Mouse (Mus musculus): Measurements from ENCODE around the gene Scamp3. TPM values are rescaled to one million over a fixed set of nuclear protein-coding genes. Genes with fewer than 3 reads are reported as not detected.
A peak's percentile ranks its signal among the peaks of the same experiment; 100 is the strongest.

Gene Scamp3
- polyA plus RNA-seq, 1 experiment from 2014 or later: 172 TPM

DNA sequence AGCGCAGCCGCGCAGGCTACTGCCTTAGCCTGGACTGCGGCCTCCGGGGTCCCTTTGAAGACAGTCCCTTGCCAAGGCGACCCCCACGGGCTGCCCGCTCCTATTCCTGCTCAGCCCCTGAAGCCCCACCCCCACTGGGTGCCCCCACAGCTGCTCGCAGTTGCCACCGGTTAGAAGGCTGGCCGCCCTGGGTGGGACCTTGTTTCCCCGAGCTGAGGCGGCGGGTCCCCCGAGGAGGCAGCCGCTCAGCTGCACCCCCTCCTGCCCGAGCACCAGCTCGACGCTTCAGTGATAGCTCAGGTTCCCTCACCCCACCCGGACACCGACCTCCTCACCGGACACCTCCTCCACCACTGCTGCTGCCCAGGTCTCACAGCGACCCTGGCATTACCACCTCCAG is 9.9 kb downstream of the Scamp3 start:
- H3K4me2 ChIP-seq (ENCODE audit: low read length): no peak overlapping the region
- no peak for ATAC-seq
- 37% methylated on average over 22 of the region's 23 CpGs for WGBS
- H3K36me3 ChIP-seq (ENCODE audit: control insufficient read depth, insufficient read depth, low read length): 0 out of 2 replicates have a peak, but pooled peaks cover 2% of the 10 kb centered on the region
- no peak overlapping the region for H3K27ac ChIP-seq (ENCODE audit: low read depth, low read length)
- H3K9ac ChIP-seq (ENCODE audit: low read depth, low read length): no peak overlapping the region; the same call in 1 of the 2 replicates
- no peaks in the 10 kb centered on the region for H3K9me3 ChIP-seq (ENCODE audit: control insufficient read depth, low read length)
- H3K4me1 ChIP-seq (ENCODE audit: control insufficient read depth, insufficient read depth, low read depth, low read length): peaks cover 15% of the 10 kb centered on the region
- H3K27me3 ChIP-seq (replicated peaks; ENCODE audit: control insufficient read depth, insufficient read depth, low read length): no peaks in the 10 kb centered on the region
- H3K4me3 ChIP-seq (ENCODE audit: low read length): no peak overlapping the region

DNA sequence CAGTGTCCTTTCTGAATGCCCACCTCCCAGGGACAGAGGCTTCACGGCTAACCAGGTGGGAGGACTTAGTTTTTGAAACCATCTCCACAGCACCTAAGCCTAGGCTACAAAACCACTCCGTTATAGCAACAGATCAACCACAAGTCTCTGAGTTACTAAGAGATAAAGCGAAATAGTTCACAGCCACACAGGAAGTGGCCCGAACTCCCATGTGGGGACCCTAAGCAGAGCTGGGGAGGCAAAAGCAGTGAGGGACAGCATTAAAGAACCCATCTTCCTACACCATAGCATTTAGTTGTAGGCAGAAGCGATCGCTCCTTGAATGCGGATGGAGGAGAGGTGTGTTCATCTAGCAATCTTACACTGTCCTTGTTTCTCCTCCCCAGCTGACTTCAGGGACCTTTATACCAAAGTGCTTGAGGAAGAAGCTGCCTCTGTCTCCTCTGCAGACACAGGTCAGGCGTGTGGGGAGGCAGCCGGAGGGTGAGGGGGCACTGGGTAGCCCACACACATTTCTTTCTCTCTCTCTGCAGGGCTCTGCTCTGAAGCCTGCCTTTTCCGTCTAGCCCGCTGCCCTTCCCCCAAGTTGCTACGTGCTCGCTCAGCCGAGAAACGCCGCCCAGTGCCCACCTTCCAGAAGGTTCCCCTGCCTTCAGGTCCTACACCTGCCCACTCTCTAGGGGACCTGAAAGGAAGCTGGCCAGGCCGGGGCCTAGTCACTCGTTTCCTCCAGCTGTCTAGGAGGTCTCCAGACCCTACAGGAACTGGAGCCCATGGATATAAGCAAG is 10.6 kb downstream of the Scamp3 start:
- WGBS: 62% methylated on average over 18 of the region's 18 CpGs
- H3K27ac ChIP-seq (ENCODE audit: low read depth, low read length): no peak overlapping the region
- H3K4me2 ChIP-seq (ENCODE audit: low read length): no peak overlapping the region
- H3K36me3 ChIP-seq (ENCODE audit: control insufficient read depth, insufficient read depth, low read length): 0 out of 2 replicates have a peak, but pooled peaks cover 2% of the 10 kb centered on the region
- H3K27me3 ChIP-seq (replicated peaks; ENCODE audit: control insufficient read depth, insufficient read depth, low read length): no peaks in the 10 kb centered on the region
- H3K4me1 ChIP-seq (ENCODE audit: control insufficient read depth, insufficient read depth, low read depth, low read length): peaks cover 15% of the 10 kb centered on the region
- ATAC-seq: no peak
- no peak overlapping the region for H3K9ac ChIP-seq (ENCODE audit: low read depth, low read length)
- H3K4me3 ChIP-seq (ENCODE audit: low read length): no peak overlapping the region
- H3K9me3 ChIP-seq (ENCODE audit: control insufficient read depth, low read length): no peaks in the 10 kb centered on the region

DNA sequence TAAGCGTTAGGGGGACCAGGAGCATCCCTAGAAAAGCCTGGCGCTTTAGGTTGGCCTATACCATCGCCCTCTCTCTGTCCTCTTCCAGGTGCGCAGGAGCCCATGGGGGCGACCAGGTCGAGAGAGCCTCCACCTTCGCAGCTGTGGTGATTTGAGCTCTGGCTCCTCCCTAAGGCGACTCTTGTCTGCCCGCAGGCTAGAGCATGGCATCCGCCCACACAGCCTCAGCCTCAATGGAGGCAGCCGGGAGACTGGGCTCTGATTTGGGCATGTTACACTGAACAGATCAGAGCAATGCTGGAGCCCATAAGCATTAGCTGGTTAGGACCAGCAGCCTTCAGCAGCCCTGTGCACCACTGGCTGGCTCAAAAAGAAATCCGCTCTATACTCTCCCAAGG is 11.2 kb downstream of the Scamp3 start:
- H3K4me3 ChIP-seq (ENCODE audit: low read length): no peak overlapping the region
- no peak overlapping the region for H3K4me2 ChIP-seq (ENCODE audit: low read length)
- no peak for ATAC-seq
- no peak overlapping the region for H3K9ac ChIP-seq (ENCODE audit: low read depth, low read length)
- peaks cover 14% of the 10 kb centered on the region for H3K4me1 ChIP-seq (ENCODE audit: control insufficient read depth, insufficient read depth, low read depth, low read length)
- H3K27ac ChIP-seq (ENCODE audit: low read depth, low read length): no peak overlapping the region
- no peaks in the 10 kb centered on the region for H3K9me3 ChIP-seq (ENCODE audit: control insufficient read depth, low read length)
- 0 out of 2 replicates have a peak, but pooled peaks cover 2% of the 10 kb centered on the region for H3K36me3 ChIP-seq (ENCODE audit: control insufficient read depth, insufficient read depth, low read length)
- 66% methylated on average over 12 of the region's 12 CpGs for WGBS
- H3K27me3 ChIP-seq (replicated peaks; ENCODE audit: control insufficient read depth, insufficient read depth, low read length): no peaks in the 10 kb centered on the region

DNA sequence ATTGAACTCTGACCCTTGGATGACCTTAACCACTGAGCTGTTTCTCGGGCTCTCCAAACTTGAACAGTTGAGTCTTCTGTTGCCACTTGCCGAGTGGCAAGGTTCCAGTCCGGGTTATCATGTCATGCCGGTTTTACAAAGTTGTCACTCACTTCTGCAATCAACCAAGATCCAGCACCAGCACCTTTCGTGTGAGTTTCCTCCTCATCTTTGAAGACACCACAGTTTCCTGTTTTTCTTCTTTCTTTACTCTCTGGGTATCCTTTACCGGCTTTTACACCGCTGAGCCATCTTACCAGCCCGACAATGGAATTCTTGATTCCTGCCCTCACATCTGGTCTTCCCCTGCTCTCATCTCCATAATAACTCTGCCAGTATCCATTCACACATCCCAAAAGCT is 13.2 kb downstream of the Scamp3 start:
- Histone ChIP-seq H3K36me3 (ENCODE audit: control insufficient read depth, insufficient read depth, low read length) (0 out of 2 replicates have a peak, but pooled peaks cover 2% of the 10 kb centered on the region), H3K9me3 (ENCODE audit: control insufficient read depth, low read length) (no peaks in the 10 kb centered on the region), H3K27me3 (replicated peaks; ENCODE audit: control insufficient read depth, insufficient read depth, low read length) (no peaks in the 10 kb centered on the region), H3K4me1 (ENCODE audit: control insufficient read depth, insufficient read depth, low read depth, low read length) (no peaks in the 10 kb centered on the region; the same call in 1 of the 2 replicates), H3K9ac (ENCODE audit: low read depth, low read length) (no peak overlapping the region), H3K4me2 (ENCODE audit: low read length) (no peak overlapping the region), H3K27ac (ENCODE audit: low read depth, low read length) (no peak overlapping the region), H3K4me3 (ENCODE audit: low read length) (no peak overlapping the region)
- ATAC-seq: no peak
- WGBS: 83% methylated on average over 8 of the region's 8 CpGs

- Histone ChIP-seq H3K36me3 (ENCODE audit: control insufficient read depth, insufficient read depth, low read length) (0 out of 2 replicates have a peak, but pooled peaks cover 2% of the 10 kb centered on the region), H3K4me3 (ENCODE audit: low read length) (no peak overlapping the region), H3K27ac (ENCODE audit: low read depth, low read length) (no peak overlapping the region), H3K27me3 (replicated peaks; ENCODE audit: control insufficient read depth, insufficient read depth, low read length) (no peaks in the 10 kb centered on the region), H3K9me3 (ENCODE audit: control insufficient read depth, low read length) (no peaks in the 10 kb centered on the region), H3K4me2 (ENCODE audit: low read length) (no peak overlapping the region), H3K9ac (ENCODE audit: low read depth, low read length) (no peak overlapping the region), H3K4me1 (ENCODE audit: control insufficient read depth, insufficient read depth, low read depth, low read length) (peaks cover 7% of the 10 kb centered on the region)
- no peak for ATAC-seq
- whole genome bisulfite sequencing: 65% methylated on average over 1 of the region's 1 CpGs
Measured at GRCm38 (mm10) chr3:89193351-89193750, 16.1 kb downstream of the Scamp3 start.

DNA sequence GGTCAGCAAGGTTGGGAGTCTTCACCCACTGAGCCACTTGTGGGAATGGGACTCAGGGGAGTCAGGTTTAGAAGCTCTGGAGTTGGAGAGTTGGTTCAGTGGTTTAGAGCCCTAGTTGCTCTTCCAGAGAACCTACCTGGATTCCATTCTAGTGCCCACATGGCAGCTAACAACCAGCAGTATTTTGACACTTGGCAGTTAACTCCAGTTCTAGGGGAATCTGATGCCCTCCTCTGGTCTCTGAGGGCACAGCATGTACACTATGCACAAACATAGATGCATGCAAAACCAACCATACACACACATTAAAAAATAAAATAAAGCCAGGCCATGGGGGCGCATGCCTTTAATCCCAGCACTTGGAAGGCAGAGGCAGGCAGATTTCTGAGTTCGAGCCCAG is 16.6 kb downstream of the Scamp3 start:
- no peak for ATAC-seq
- Histone ChIP-seq H3K36me3 (ENCODE audit: control insufficient read depth, insufficient read depth, low read length) (0 out of 2 replicates have a peak, but pooled peaks cover under 1% of the 10 kb centered on the region), H3K27ac (ENCODE audit: low read depth, low read length) (no peak overlapping the region), H3K9me3 (ENCODE audit: control insufficient read depth, low read length) (no peaks in the 10 kb centered on the region), H3K4me1 (ENCODE audit: control insufficient read depth, insufficient read depth, low read depth, low read length) (peaks cover 7% of the 10 kb centered on the region), H3K9ac (ENCODE audit: low read depth, low read length) (no peak overlapping the region), H3K4me2 (ENCODE audit: low read length) (no peak overlapping the region), H3K27me3 (replicated peaks; ENCODE audit: control insufficient read depth, insufficient read depth, low read length) (no peaks in the 10 kb centered on the region), H3K4me3 (ENCODE audit: low read length) (no peak overlapping the region)
- 87% methylated on average over 2 of the region's 2 CpGs for WGBS

GRCm38 (mm10) chr3:89195979-89196877 is 19.0 kb downstream of the Scamp3 start:
- H3K4me3 ChIP-seq (ENCODE audit: low read length): peak overlapping the region; percentile 43
- WGBS: 11% methylated on average over 33 of the region's 33 CpGs
- peak overlapping the region; percentile 80 for H3K27ac ChIP-seq (ENCODE audit: low read depth, low read length)
- H3K9me3 ChIP-seq (ENCODE audit: control insufficient read depth, low read length): no peaks in the 10 kb centered on the region
- peaks cover 7% of the 10 kb centered on the region for H3K4me1 ChIP-seq (ENCODE audit: control insufficient read depth, insufficient read depth, low read depth, low read length)
- peak overlapping the region; percentile 70 for H3K9ac ChIP-seq (ENCODE audit: low read depth, low read length)
- peak overlapping the region; percentile 77 for H3K4me2 ChIP-seq (ENCODE audit: low read length)
- no peaks in the 10 kb centered on the region for H3K36me3 ChIP-seq (ENCODE audit: control insufficient read depth, insufficient read depth, low read length)
- peak; percentile 96 for ATAC-seq
- no peaks in the 10 kb centered on the region for H3K27me3 ChIP-seq (replicated peaks; ENCODE audit: control insufficient read depth, insufficient read depth, low read length)

DNA sequence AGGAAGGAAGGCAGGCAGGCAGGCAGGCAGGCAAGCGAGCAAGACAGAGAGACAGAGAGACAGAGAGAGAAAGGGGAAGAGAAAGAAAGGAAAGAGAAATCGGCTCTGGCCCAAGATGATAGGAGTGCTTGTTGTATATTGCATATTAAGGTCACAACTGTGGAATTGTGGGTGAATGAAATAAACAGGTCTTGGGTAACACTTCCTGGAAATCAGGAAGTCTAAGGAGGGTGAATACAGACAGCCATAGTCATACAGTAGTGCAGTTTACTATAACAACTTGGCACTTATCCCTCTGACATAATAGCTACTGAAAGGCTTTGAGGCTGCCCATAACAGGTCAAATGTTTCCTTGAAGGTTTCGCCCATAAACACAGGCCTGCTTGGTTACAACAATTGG is 22.6 kb downstream of the Scamp3 start:
- no peak for ATAC-seq
- H3K9me3 ChIP-seq (ENCODE audit: control insufficient read depth, low read length): no peaks in the 10 kb centered on the region
- H3K4me1 ChIP-seq (ENCODE audit: control insufficient read depth, insufficient read depth, low read depth, low read length): peaks cover 11% of the 10 kb centered on the region
- H3K27ac ChIP-seq (ENCODE audit: low read depth, low read length): no peak overlapping the region
- WGBS: 75% methylated on average over 3 of the region's 3 CpGs
- no peak overlapping the region for H3K4me3 ChIP-seq (ENCODE audit: low read length)
- H3K4me2 ChIP-seq (ENCODE audit: low read length): no peak overlapping the region
- H3K27me3 ChIP-seq (replicated peaks; ENCODE audit: control insufficient read depth, insufficient read depth, low read length): no peaks in the 10 kb centered on the region
- H3K36me3 ChIP-seq (ENCODE audit: control insufficient read depth, insufficient read depth, low read length): no peaks in the 10 kb centered on the region
- H3K9ac ChIP-seq (ENCODE audit: low read depth, low read length): no peak overlapping the region
